Comparison of ENCODE assay signal across 1 mouse cellular context in genomic region chr12:70968141-70968790, GRCm38 (mm10).
TF ChIP-seq lines count a peak whose summit lies in the region.

No protein-coding gene starts in this region.

TF ChIP-seq in MEL, 35 proteins besides CTCF, POLR2A, EP300 and RAD21 (continued from another document):
- TF ChIP-seq KAT2A (conservative IDR thresholded peaks at IDR 0.05; ENCODE audit: low read depth, low read length) = no peak
- peak; percentile 68; the same call in 1 of the 2 replicates for TF ChIP-seq HCFC1 (IDR thresholded peaks at IDR 0.05; ENCODE audit: low read depth, low read length)
- no peak for TF ChIP-seq TAL1 (IDR thresholded peaks at IDR 0.05; ENCODE audit: low read length)
- TF ChIP-seq ETS1 (IDR thresholded peaks at IDR 0.05; ENCODE audit: low read depth, low read length) = no peak; the same call in 1 of the 2 replicates
- no peak for TF ChIP-seq ZKSCAN1 (IDR thresholded peaks at IDR 0.05; ENCODE audit: low read depth, low read length)
- TF ChIP-seq E2F4 (IDR thresholded peaks at IDR 0.05; ENCODE audit: borderline replicate concordance, low read depth, low read length) = no peak
